Mouse (Mus musculus): Measurements from ENCODE around the gene Bmp2k. TPM values are rescaled to one million over a fixed set of nuclear protein-coding genes. Genes with fewer than 3 reads are reported as not detected.
A peak's percentile ranks its signal among the peaks of the same experiment; 100 is the strongest.

Gene Bmp2k
- polyA plus RNA-seq, 1 experiment from 2014 or later, result 11.9 TPM

DNA sequence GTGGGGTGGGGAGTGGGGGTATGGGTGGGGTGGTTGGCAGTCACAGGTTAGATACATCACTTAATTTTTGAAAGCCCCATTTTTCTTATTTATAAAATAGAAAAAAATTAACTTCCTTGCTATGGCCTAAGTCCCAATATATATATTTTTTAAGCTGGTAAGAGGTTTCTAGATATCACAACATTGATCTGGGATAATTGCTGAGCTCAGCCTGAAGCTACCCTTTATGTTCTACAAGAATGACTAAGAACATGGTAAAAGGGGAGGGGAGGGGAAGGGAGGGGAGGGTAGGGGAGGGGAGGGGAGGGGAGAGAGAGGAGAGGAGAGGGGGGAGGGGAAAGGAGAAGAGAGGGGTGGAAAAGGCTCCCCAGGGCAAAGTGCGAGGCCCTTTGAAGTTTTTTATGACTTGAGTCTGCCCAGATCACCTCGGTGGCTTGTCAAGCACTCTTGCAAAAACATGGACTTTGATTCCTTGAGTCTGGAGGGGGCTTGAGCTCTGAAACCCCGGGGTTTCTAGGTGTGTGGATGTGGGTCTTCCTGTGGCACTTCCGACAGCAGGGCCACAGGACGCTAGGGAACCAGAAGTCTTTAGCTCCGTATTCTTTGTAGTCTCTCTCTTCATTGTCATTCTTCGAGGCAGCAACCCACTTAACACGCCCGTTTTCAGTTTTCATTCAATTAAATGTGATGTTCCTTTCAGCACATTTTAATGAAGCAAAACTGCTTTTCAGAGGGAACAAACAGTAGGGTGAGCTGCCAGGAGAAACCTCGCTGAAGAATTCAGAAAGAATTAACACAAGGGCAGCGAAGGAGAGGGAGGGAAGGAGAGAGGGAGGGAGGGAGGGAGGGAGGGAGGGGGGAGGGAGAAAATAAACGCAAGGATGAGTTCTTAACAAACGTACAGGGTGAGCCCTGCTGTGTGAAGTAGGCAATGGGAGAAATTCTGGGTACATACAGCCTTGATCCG, 33.1 kb upstream of the Bmp2k start:
- peak; percentile 75 for ATAC-seq (replicated peaks; ENCODE audit: low FRiP score, low read depth)
- H3K4me2 ChIP-seq (ENCODE audit: low read length), result peak overlapping the region; percentile 42
- H3K36me3 ChIP-seq (ENCODE audit: insufficient read depth, low read length), result no peaks in the 10 kb centered on the region
- no peak overlapping the region for H3K4me3 ChIP-seq (replicated peaks; ENCODE audit: low read depth, low read length)
- H3K27me3 ChIP-seq (ENCODE audit: insufficient read depth, low read length), result no peaks in the 10 kb centered on the region
- H3K4me1 ChIP-seq (replicated peaks; ENCODE audit: insufficient read depth, low read length), result no peaks in the 10 kb centered on the region
- DNase-seq (ENCODE audit: low spot score), result no peak
- H3K27ac ChIP-seq, result peak overlapping the region; percentile 15; the same call in 1 of the 2 replicates
- H3K9me3 ChIP-seq (replicated peaks; ENCODE audit: low read length), result no peaks in the 10 kb centered on the region
- no peak for TF ChIP-seq CTCF (IDR thresholded peaks at IDR 0.05; ENCODE audit: low read depth)
- H3K9ac ChIP-seq (ENCODE audit: low read depth, low read length), result 0 out of 2 replicates have a peak overlapping the region, but pooled peaks have one; percentile 28
- WGBS, result 9% methylated on average over 14 of the region's 14 CpGs

DNA sequence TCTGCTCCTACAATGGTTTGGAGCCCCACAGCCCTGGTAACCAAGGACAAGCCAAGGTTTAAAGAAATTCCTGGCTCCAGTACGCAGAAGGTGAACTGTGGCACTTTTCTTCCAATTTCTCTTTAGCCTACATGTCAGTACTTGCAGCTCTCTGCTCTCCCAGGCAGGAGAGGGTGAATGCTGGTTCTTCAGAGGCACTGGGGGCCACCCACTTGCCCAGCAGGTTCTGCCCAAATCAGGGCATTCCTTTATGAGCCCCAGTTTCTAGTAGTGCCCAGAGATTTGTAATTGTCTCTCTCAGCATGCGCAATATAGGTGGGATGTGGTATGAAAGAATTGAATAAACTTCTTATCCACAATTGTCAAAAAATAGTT, 32.5 kb upstream of the Bmp2k start:
- 61% methylated on average over 2 of the region's 2 CpGs for WGBS
- Histone ChIP-seq H3K27me3 (ENCODE audit: insufficient read depth, low read length) (no peaks in the 10 kb centered on the region), H3K4me3 (replicated peaks; ENCODE audit: low read depth, low read length) (no peak overlapping the region), H3K27ac (peak overlapping the region; percentile 15; the same call in 1 of the 2 replicates), H3K9ac (ENCODE audit: low read depth, low read length) (no peak overlapping the region), H3K4me2 (ENCODE audit: low read length) (peak overlapping the region; percentile 42; the same call in 1 of the 2 replicates), H3K9me3 (replicated peaks; ENCODE audit: low read length) (no peaks in the 10 kb centered on the region), H3K4me1 (replicated peaks; ENCODE audit: insufficient read depth, low read length) (no peaks in the 10 kb centered on the region), H3K36me3 (ENCODE audit: insufficient read depth, low read length) (no peaks in the 10 kb centered on the region)
- DNase-seq (ENCODE audit: low spot score) (no peak), ATAC-seq (replicated peaks; ENCODE audit: low FRiP score, low read depth) (no peak)
- no peak for TF ChIP-seq CTCF (IDR thresholded peaks at IDR 0.05; ENCODE audit: low read depth)

DNA sequence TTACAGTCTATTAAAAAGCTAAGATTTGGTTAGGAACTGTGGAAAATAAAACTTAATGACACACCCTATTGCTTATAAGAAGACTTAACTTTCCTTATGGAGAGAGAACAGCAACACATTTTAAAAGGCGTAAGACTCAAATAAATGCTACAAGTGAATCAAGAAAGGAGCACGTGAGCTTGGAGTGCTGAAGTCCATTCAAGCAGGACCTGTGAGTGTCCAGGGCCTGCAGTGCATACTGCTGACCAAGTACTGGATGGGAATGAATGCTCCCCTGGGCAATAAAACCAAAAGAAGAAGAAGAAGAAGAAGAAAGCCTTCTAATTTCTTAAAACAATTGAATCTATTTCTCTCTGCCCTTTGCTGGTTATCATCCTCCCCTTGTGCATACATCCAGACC, 32.0 kb upstream of the Bmp2k start:
- WGBS, result 70% methylated on average over 2 of the region's 2 CpGs
- DNase-seq (ENCODE audit: low spot score) (no peak), ATAC-seq (replicated peaks; ENCODE audit: low FRiP score, low read depth) (0 out of 2 replicates have a peak, but pooled peaks have one; percentile 53)
- H3K4me1 ChIP-seq (replicated peaks; ENCODE audit: insufficient read depth, low read length), result no peaks in the 10 kb centered on the region
- H3K9me3 ChIP-seq (replicated peaks; ENCODE audit: low read length), result no peaks in the 10 kb centered on the region
- H3K36me3 ChIP-seq (ENCODE audit: insufficient read depth, low read length), result no peaks in the 10 kb centered on the region
- H3K9ac ChIP-seq (ENCODE audit: low read depth, low read length), result no peak overlapping the region
- no peak overlapping the region for H3K4me2 ChIP-seq (ENCODE audit: low read length)
- H3K27me3 ChIP-seq (ENCODE audit: insufficient read depth, low read length), result no peaks in the 10 kb centered on the region
- H3K27ac ChIP-seq, result no peak overlapping the region
- TF ChIP-seq CTCF (IDR thresholded peaks at IDR 0.05; ENCODE audit: low read depth), result no peak
- H3K4me3 ChIP-seq (replicated peaks; ENCODE audit: low read depth, low read length), result no peak overlapping the region

DNA sequence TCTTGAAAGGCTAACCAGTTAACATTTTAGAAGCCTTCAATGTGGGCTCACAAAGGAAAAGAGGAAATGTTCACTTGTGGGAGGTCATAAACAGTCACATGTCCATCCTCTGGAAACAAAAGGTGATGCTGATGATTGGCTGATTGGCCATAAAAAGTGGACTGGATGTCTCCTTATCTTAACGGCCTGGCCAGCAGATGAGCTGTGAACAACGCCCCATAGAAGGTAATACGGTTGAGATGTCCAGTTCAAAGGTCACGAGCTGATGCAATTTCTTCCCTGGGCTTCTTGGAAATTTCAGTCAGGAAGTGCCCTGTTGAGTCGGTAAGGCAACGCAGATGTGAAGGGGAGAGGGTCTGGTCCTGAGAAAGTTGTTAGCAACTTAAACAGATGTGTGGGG, 28.9 kb upstream of the Bmp2k start:
- no peak overlapping the region for H3K4me2 ChIP-seq (ENCODE audit: low read length)
- no peak for ATAC-seq (replicated peaks; ENCODE audit: low FRiP score, low read depth)
- H3K27me3 ChIP-seq (ENCODE audit: insufficient read depth, low read length), result no peaks in the 10 kb centered on the region
- WGBS, result 17% methylated on average over 6 of the region's 6 CpGs
- H3K36me3 ChIP-seq (ENCODE audit: insufficient read depth, low read length), result no peaks in the 10 kb centered on the region
- no peak for DNase-seq (ENCODE audit: low spot score)
- no peak overlapping the region for H3K27ac ChIP-seq
- H3K4me3 ChIP-seq (replicated peaks; ENCODE audit: low read depth, low read length), result no peak overlapping the region
- no peak for TF ChIP-seq CTCF (IDR thresholded peaks at IDR 0.05; ENCODE audit: low read depth)
- H3K4me1 ChIP-seq (replicated peaks; ENCODE audit: insufficient read depth, low read length), result no peaks in the 10 kb centered on the region
- no peak overlapping the region for H3K9ac ChIP-seq (ENCODE audit: low read depth, low read length)
- no peaks in the 10 kb centered on the region for H3K9me3 ChIP-seq (replicated peaks; ENCODE audit: low read length)

DNA sequence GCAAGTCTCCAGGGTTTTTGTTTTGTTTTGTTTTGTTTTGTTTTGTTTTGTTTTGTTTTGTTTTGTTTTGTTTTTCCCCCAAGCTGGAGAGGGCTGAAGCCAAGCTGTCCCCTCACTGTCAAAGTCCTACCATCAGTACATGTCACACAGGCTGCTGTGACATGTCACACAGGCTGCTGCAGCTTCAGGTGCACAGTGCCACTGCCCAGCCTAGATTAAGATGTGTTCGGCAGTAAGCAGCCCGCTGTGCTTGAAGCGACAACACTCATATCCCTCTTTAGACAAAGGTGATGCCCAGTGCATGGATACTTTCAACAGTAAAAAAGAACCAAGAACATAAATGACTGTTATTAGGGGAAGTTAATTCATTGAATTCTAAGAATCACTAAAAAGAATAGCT, 28.5 kb upstream of the Bmp2k start:
- DNase-seq (ENCODE audit: low spot score) (no peak), ATAC-seq (replicated peaks; ENCODE audit: low FRiP score, low read depth) (no peak)
- Histone ChIP-seq H3K36me3 (ENCODE audit: insufficient read depth, low read length) (no peaks in the 10 kb centered on the region), H3K4me3 (replicated peaks; ENCODE audit: low read depth, low read length) (no peak overlapping the region), H3K4me1 (replicated peaks; ENCODE audit: insufficient read depth, low read length) (no peaks in the 10 kb centered on the region), H3K9ac (ENCODE audit: low read depth, low read length) (no peak overlapping the region), H3K9me3 (replicated peaks; ENCODE audit: low read length) (no peaks in the 10 kb centered on the region), H3K4me2 (ENCODE audit: low read length) (no peak overlapping the region), H3K27ac (no peak overlapping the region), H3K27me3 (ENCODE audit: insufficient read depth, low read length) (no peaks in the 10 kb centered on the region)
- WGBS, result 86% methylated on average over 3 of the region's 3 CpGs
- TF ChIP-seq CTCF (IDR thresholded peaks at IDR 0.05; ENCODE audit: low read depth), result no peak

DNA sequence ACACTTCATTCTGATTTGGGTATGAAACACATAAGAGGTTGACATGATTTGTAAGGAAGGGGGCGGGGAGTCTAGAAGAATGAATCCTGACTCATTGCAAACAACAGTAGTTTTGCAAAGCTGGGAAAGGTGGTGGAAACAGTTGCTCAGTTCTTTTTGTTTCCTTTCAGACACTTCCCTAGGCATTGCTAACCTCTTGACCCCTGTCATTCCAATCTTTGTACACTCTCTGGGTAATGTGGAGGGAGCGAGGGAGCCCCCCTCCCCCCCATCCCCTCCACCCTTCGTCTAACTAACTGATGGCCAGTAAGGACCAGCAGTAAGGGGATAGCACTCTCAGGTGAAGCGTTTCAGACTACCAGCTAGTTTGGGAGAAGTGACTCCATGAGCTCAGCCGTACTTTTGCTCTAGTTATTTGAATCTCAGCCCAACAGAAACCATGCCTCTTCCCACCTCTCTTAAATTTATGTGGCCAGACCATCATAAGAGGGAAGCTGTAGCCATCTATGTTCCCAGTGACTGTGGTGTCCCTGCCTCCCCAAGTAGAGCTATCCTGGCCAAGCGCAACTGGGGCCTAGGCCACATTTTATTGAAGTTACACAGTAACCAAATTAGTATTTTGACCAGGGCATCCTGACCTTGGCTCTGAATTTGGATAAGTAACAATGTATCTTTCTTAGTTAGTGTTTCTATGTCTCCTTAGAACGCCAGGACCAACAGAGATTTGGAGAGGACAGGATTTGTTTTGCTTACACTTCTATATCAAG, 27.6 kb upstream of the Bmp2k start:
- Histone ChIP-seq H3K4me3 (replicated peaks; ENCODE audit: low read depth, low read length) (no peak overlapping the region), H3K4me2 (ENCODE audit: low read length) (no peak overlapping the region), H3K9ac (ENCODE audit: low read depth, low read length) (no peak overlapping the region), H3K9me3 (replicated peaks; ENCODE audit: low read length) (no peaks in the 10 kb centered on the region), H3K27me3 (ENCODE audit: insufficient read depth, low read length) (no peaks in the 10 kb centered on the region), H3K36me3 (ENCODE audit: insufficient read depth, low read length) (no peaks in the 10 kb centered on the region), H3K4me1 (replicated peaks; ENCODE audit: insufficient read depth, low read length) (no peaks in the 10 kb centered on the region), H3K27ac (no peak overlapping the region)
- DNase-seq (ENCODE audit: low spot score) (no peak), ATAC-seq (replicated peaks; ENCODE audit: low FRiP score, low read depth) (no peak)
- WGBS, result 59% methylated on average over 7 of the region's 7 CpGs
- no peak for TF ChIP-seq CTCF (IDR thresholded peaks at IDR 0.05; ENCODE audit: low read depth)
